In genomic region chr3:79285097-79285675, GRCm38 (mm10) we compare ENCODE assay signal across 8 mouse cellular contexts. TPM values are rescaled to one million over a fixed set of nuclear protein-coding genes. Genes with fewer than 3 reads are reported as not detected.
A peak's percentile ranks its signal among the peaks of the same experiment; 100 is the strongest.
DNase-seq lines count a peak whose midpoint lies in the region; ATAC-seq and TF ChIP-seq lines count a peak whose summit lies in the region.

No protein-coding gene starts in this region.

- intact Hi-C loops in gastrocnemius, adult 2 months (cut with DNase I), result loop anchor here (5.0 kb wide), 5 partner anchors 33 to 302 kb away; partner anchors contain the start of gene Fnip2
- intact Hi-C loops in gastrocnemius, postnatal 36 days (cut with DNase I), result loop anchor here (5.0 kb wide), 3 partner anchors 43 to 302 kb away; no protein-coding TSS in a partner anchor

- H3K4me1 ChIP-seq in spleen, adult 2 months (ENCODE audit: control insufficient read depth, insufficient read depth, insufficient read length), result no peaks in the 10 kb centered on the region; the same call in none of the 2 replicates
- H3K4me1 ChIP-seq in intestine, postnatal 0 days (replicated peaks; ENCODE audit: control insufficient read depth, insufficient read depth, low read length), result peaks cover 15% of the 10 kb centered on the region; the same call in 1 of the 2 replicates

- no peak overlapping the region for H3K9ac ChIP-seq in intestine, postnatal 0 days (ENCODE audit: low read depth, low read length)

- no peak for DNase-seq in gastrocnemius, adult 2 months
- DNase-seq in gastrocnemius, postnatal 36 days, result no peak
- no peak for DNase-seq in spleen, adult 2 months (ENCODE audit: low read depth in 1 of 2, low spot score in 2 of 2)
- no peak for DNase-seq in spleen, adult 12 weeks (ENCODE audit: low spot score)
- peak; percentile 26 for DNase-seq in naive thymus-derived CD4-positive, alpha-beta T cell, adult 2 months (ENCODE audit: low read depth)
- no peak for DNase-seq in spleen, postnatal 10 days (ENCODE audit: low spot score in 2 of 2)
- no peak for DNase-seq in urinary bladder, postnatal 36 days (ENCODE audit: low spot score in 2 of 2)

- peaks cover 7% of the 10 kb centered on the region; the same call in 1 of the 2 replicates for H3K27me3 ChIP-seq in spleen, adult 2 months (ENCODE audit: control insufficient read depth, insufficient read depth, low read length)
- no peaks in the 10 kb centered on the region for H3K27me3 ChIP-seq in intestine, postnatal 0 days (replicated peaks; ENCODE audit: control insufficient read depth, insufficient read depth, low read length)

- H3K4me2 ChIP-seq in intestine, postnatal 0 days (replicated peaks; ENCODE audit: low read depth), result peak overlapping the region; percentile 92

- peak overlapping the region; percentile 97 for H3K27ac ChIP-seq in gastrocnemius, adult 2 months
- no peak overlapping the region for H3K27ac ChIP-seq in spleen, adult 2 months (ENCODE audit: insufficient read depth, low read length)
- H3K27ac ChIP-seq in intestine, postnatal 0 days (ENCODE audit: low read depth, low read length), result no peak overlapping the region

- H3K4me3 ChIP-seq in gastrocnemius, adult 2 months, result peak overlapping the region; percentile 85
- peak overlapping the region; percentile 25; the same call in 1 of the 2 replicates for H3K4me3 ChIP-seq in spleen, adult 2 months (ENCODE audit: extremely low read depth, insufficient read depth, insufficient read length)
- peak overlapping the region; percentile 91 for H3K4me3 ChIP-seq in intestine, postnatal 0 days (ENCODE audit: low read depth, low read length)

- ATAC-seq in intestine, postnatal 0 days, result no peak

- no peaks in the 10 kb centered on the region for H3K9me3 ChIP-seq in intestine, postnatal 0 days (ENCODE audit: control insufficient read depth)

- H3K36me3 ChIP-seq in spleen, adult 2 months (ENCODE audit: control insufficient read depth, insufficient read depth, low read length), result no peaks in the 10 kb centered on the region
- no peaks in the 10 kb centered on the region for H3K36me3 ChIP-seq in intestine, postnatal 0 days (ENCODE audit: control insufficient read depth, insufficient read depth)

- TF ChIP-seq POLR2A in spleen, adult 2 months (IDR thresholded peaks at IDR 0.05; ENCODE audit: low read depth, low read length), result no peak

- WGBS in spleen, adult 2 months, result 77% methylated on average over 13 of the region's 13 CpGs
- WGBS in intestine, postnatal 0 days, result 49% methylated on average over 13 of the region's 13 CpGs

- no peak for TF ChIP-seq CTCF in gastrocnemius, adult 2 months (IDR thresholded peaks at IDR 0.05)
- no peak for TF ChIP-seq CTCF in spleen, adult 2 months (IDR thresholded peaks at IDR 0.05; ENCODE audit: extremely low read depth, insufficient read depth, insufficient read length, insufficient replicate concordance)
- TF ChIP-seq CTCF in intestine, postnatal 0 days (IDR thresholded peaks at IDR 0.05; ENCODE audit: low read depth), result no peak

RNA-seq across cellular contexts. Expression of gene Rapgef2, which starts 1.1 kb away (rescaled TPM):
- 10 to 100 TPM; 13.0 to 29.3 TPM for total RNA-seq in gastrocnemius, adult 2 months (2021)
- total RNA-seq in gastrocnemius, postnatal 36 days (2021), result 10 to 100 TPM; 13.6 to 16.0 TPM
- polyA plus RNA-seq in spleen, adult 2 months (2012; rRNA removed), result 4.9 and 6.3 TPM in 2 replicates
- 3.2 and 4.1 TPM in 2 replicates for polyA plus RNA-seq in intestine, postnatal 0 days (2015; fragmentation: Nextera tagmentation; extraction: Ambion mirVana)

RNA-seq across cellular contexts. Expression of gene Gm17359, which starts 51.3 kb away (rescaled TPM):
- total RNA-seq in gastrocnemius, adult 2 months (2021), result not detected
- not detected for total RNA-seq in gastrocnemius, postnatal 36 days (2021)
- polyA plus RNA-seq in spleen, adult 2 months (2012; rRNA removed), result not detected in 2 replicates
- polyA plus RNA-seq in intestine, postnatal 0 days (2015; fragmentation: Nextera tagmentation; extraction: Ambion mirVana), result not detected in 2 replicates

Comparison
In these comparisons a context has a peak if more than half of its experiments do, and no peak if none do; other contexts are left out.
1. H3K4me3 ChIP-seq: peak in every context shown above with its lines; median percentile 91 in intestine, postnatal 0 days; 85 in gastrocnemius, adult 2 months; 25 in spleen, adult 2 months.